Mouse (Mus musculus): ENCODE measurements at regions not wholly inside any gene's neighbourhood (a gene's known extent, or its start where the extent isn't known, plus 50 kb on each side); places are given as distances from the start of the nearest gene placed in this dataset.
A peak's percentile ranks its signal among the peaks of the same experiment; 100 is the strongest.

DNA sequence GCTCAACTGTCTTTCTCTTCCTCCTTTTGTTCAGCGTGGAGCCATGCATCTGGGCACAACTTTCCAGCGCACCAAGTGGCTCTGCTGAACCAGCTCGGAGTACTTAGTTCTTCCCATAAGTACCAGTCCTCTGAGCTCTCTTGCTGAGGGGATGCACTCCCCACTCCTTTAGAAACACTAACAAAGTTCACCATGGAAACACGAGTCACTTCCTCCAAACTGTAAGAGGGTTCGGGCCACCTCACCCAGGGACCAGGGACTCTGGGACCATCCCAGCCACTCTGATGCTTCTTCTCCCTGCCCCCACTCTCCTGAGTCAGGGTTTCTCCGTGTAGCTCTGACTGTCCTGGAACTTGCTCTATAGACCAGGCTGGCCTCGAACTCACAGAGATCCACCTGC is 107.0 kb upstream of the 1700021F07Rik start:
- DNase-seq (ENCODE audit: low read depth, low spot score): no peak

DNA sequence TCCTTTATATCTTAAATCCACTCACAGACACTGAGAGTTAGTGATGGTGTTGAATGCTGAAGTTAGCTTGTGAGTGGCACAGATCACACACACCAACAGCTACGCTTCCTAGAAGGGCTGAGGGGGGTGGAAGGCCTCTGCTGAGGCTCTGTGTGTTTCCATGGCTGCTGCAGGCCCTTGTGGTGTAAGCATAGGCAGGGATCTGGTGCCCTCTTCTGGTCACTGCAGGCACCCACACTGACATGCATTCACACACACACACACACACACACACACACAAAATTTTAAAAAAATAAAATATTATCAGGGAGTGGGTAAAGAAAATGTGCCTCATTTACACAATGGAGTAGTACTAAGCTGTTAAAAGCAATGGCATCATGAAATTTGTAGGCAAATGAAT is 105.5 kb upstream of the 1700021F07Rik start:
- DNase-seq (ENCODE audit: low read depth, low spot score): peak; percentile 63

DNA sequence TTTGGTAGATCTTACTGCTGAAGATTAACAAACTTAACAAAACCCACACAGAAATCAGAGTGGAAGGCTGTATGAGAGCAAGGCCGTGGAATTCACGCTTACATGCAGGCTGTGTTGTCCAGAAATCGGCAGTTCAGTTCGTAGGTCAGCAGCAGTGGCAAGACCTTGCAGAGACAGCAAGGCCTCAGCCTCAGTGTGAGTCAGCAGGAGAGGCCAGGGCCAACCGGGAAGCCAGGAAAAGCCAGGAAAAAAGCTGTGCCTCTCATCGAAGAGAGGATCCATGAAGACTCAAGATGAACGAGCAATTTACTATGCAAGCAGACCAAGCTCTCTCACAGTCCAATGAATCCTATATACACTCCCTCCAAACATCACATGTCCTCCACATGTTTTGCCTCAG is 103.4 kb upstream of the 1700021F07Rik start:
- DNase-seq (ENCODE audit: low read depth, low spot score): no peak

DNA sequence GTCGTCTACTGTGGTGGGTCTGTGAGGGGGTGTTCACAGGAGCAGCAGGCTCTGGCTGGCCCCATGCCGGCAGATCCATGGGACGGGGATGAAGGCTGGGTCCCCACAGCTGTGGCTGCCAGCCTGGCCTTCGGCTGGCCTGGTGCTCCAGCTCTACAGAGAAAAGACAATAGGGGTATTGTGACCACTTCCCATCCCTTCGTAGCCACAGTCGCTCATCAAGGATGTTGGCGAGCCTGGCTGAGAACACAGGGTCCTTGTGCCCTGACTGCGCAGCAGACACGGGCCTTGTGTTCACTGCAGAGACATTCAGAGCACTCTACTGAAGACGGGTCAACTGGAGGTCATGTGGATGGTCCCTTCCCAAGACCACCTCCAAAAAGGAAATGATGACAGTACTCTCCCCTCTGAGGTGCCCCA is 102.4 kb upstream of the 1700021F07Rik start:
- DNase-seq (ENCODE audit: low read depth, low spot score): no peak

DNA sequence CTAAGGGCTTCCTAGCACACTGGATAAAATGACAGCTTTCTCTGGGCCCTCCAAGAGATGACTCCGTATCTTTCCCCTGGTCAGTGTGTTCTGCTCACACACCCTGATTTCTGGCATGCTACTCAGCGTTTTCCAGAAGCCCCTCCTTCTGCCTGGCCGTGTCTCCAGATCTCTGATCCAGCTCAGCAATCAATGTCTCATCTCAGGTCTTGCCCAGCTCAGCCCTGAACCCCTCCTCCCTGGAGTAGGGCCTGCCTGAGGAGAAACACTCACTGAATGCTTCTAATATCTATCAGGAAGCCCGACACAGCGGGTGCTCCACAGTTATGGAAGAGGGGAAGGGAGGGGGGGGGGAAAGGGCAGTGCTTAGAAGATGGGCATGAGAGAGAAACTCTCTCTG is 101.9 kb upstream of the 1700021F07Rik start:
- no peak for DNase-seq (ENCODE audit: low read depth, low spot score)

DNA sequence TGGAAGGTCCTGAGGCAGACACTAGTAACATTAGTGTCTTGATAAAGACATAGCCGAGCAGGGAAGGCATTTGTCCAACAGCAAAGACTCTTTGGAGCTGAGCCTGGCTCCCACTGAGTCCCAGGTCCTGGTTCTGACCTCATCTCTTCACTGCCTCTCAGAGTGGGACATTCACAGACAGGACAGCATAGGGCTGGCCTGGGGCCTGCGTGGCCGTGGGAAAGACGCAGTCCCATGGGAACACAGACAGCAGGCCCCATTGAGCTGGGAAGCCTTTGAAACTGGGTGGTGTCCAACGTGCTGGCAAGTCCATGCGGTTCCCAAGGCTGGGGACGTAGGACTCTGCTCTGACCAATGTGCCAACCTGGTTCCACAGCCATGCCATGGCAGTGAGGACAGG is 97.5 kb upstream of the 1700021F07Rik start:
- no peak for DNase-seq (ENCODE audit: low read depth, low spot score)

DNA sequence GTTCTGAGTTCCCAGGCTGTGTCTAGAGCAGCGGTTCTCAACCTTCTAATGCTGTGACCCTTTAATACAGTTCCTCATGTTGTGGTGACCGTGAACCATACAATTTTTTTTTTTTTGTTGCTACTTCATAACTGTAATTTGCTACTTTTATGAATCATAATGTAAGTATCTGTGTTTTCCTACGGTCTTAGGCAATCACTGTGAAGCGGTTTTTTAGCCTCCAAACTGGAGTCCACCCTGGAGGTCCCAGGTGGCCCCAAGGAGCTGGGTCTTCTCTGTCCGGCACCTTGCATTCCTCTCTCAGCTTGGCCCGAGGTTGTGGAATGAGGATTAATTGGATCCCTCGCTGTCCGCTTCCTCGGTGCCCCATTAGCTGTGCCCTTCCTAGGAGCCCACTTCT is 96.6 kb upstream of the 1700021F07Rik start:
- DNase-seq (ENCODE audit: low read depth, low spot score): no peak

DNA sequence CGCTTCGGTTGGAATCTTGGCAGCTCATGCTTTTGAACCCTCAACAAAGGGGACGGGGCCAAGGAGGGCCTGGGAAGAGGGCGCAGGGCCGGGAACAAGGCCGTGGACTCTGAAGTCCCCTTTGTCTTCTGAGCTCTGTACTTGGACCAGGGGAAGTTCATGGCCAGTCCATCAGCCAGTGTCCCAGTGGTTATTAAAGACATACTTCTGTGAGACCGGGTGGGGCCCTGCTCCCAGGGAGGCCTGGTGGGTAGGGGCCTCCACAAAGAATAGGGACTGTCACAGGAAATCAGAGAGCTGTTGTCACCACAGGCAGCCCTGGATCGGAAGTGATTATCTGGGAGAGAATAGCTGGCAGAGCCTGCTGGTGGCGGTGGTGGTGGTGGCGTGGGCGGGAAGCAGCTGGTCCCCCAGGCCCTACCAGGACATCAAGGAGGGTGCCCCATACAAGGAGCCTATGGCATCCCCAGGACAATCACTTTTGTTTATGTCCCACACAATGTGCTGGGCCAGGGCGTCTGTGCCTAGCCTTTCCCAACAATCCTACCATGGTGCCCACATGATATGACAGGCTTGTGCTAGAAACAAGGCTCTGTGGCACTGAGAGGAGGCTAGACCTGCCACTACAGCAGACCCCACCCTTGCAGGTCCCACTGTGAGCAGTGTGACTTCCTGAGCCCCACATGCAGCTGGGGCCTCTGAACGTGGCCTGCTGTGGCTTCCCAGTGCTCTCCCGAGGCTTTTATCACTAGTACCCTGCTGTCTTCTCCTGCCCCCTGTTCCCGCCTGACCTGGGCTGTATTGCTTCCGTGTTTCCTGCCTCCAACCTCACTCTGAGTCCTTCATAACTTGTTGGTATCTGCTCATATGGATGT is 96.0 kb upstream of the 1700021F07Rik start:
- DNase-seq (ENCODE audit: low read depth, low spot score): no peak

DNA sequence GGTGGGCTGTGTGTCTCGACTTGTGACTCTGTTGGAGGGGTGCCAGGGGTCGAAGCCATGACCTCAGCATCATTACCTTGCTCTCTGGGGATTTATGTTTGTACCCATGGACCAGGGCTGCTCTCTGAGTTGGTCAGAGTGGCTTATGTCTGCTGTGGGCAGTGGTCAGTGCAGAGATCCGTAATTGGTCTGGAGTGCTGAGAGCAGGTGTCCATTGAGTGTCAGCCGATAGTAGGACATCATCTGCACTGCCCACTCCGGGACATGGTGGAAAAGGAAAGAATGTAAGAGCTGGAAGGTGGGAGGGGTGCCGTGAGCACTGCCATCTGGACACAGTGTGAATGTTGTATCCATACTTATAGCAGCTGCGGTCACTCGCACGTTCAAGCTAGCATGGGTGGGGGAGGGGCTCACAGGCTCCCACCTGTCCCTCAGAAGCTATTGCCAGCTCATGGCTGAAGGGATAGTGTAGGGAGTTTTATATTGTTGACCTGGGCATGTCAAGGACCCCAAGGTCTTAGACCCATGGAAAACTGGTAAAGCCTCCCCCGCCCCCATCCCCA is 94.4 kb upstream of the 1700021F07Rik start:
- no peak for DNase-seq (ENCODE audit: low read depth, low spot score)

DNA sequence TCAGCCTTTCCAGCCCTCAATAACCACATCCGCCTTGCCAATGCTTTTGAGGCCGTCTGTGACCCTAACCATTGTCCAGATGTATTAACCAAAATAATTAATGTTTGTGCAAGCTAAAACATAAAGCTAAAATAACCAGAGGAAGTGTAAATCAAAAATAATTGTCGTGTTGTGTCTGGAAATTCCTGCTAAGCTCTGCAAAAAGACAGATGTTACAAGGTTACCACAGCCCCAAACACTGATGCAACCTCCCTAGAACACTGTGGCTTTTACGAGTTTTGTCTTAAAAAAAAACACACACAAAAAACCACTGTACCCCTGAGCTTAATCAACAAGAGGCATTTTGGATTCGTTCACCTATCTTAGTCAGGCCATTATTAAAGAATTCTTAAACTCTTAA is 90.5 kb upstream of the 1700021F07Rik start:
- DNase-seq (ENCODE audit: low read depth, low spot score): no peak

DNA sequence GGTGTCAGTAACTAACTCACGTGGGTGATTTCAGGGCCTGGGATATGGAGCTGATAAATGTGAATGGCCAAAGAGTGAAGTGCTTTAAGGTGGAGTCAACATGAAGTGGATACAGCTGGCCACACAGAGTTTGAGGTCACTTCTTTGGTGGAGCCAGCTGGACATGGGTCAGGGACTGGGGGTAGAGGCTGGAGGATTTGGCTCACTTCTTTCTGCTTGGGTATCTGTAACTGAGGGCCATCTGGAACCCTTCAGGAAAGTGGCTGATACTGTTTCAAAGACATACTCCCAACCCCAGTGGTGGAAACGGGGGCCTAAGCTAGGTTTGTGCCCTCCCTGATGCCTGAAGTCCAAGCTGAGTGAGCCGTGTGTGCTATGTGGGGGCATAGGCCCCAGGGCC is 90.1 kb upstream of the 1700021F07Rik start:
- no peak for DNase-seq (ENCODE audit: low read depth, low spot score)

DNA sequence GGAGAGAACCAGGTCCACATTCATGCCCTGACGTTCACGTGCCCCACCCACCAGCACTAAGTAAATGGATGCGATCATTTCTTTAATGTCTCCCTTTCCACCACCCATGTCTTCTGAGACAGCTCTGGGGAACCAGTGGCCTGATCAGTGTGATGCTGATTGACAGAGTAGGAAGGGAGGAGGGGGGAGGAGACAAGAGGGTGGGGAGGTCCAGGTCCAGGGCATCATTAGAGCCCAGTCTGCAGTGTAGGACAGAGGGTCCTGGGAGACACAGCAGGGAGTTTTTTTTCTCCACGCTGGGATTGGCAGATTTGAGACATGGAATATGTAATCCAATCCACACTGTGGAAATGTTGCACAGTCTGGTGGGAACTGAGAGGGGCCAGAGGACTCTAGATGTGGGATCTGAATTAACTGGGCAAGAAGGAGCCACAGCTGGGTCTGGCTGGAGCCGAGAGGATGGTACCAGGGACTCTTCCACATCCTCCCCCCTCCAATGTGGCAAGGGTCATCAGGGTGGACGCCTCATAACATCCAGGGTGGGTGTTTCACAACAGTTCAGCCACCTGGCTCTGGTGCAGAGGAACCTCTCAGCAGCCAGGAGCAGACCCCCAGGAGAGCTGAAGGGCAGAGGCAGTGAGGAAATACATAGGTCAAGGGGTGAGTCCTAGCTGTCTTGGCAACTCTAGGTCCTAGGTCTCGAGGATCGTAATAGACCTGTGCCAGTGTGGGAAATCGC is 89.3 kb upstream of the 1700021F07Rik start:
- DNase-seq (ENCODE audit: low read depth, low spot score): no peak

DNA sequence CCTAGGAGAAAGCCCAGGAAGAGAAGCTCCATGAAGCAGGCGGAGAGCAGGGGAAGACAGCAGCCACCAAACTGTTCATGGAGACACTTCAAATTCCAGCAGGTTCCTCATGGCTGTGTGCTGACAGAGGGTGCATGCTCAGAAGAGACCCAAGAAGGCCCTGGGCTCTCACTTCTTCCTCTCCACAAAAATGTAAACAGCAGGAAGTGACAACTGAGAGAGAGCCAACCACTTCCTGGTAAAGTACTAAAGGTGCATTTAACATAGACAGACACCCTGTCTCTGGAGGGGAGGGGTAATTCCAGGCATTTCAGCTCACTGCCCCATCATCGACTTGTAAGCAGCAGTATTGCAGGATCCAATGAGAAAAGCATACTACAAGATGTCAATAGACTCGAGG is 85.8 kb upstream of the 1700021F07Rik start:
- DNase-seq (ENCODE audit: low read depth, low spot score): peak; percentile 11

DNA sequence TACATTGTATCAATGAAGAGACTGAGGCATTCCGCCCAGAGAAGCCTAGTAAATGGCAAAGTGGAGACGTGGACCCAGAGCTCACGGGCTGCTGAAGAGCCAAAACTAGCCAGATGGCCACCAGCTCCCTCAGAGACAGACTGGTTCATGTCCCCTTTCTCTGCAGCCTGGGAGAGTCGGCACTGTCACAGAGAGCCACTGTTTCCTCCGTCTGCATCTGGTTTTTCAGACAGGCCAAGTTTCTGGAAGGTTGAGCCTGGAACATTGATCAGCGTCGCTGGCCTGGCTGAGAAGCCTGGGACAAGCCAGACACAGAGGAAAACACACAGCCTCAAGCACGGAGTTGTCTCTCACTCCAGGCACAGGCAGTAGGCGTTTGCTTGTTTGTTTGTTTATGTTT is 83.4 kb upstream of the 1700021F07Rik start:
- no peak for DNase-seq (ENCODE audit: low read depth, low spot score)

DNA sequence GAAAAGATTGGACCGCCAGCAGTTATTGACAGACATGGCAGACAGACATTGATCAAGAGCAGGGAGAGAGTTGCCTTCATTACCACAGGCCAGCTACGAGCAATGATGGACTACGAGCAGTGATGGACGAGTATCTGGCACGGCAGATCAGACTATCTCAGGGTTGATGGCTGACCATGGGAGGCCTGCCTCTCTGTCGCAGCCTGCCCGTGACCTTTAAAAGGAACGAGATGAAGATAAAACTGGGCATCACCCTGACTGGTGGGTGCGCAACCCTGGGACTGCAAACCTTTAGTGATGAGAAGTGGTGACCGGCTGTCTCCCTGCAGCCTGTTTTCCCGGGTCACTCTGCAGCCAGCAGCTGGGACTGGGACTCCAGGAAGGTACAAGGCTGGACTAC is 80.3 kb upstream of the 1700021F07Rik start:
- no peak for DNase-seq (ENCODE audit: low read depth, low spot score)

DNA sequence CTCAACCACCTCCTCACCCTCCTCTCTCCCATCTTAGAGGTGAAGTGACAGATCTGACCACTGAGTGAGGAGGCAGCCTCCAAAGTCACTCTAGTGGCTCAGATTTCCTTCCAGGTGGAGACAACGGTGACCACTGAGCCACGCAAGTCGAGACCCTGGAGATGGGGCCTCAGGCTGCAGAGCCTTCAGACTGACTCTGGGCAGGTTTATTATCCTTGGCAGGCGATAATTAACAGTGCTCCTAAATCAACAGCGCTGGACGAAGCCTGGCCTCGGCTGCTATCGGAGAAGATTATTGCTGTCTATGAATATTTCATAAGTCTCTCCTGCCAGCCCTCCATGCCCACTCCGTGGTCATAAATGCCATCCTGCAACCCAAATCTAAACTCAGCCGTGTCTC is 79.1 kb upstream of the 1700021F07Rik start:
- no peak for DNase-seq (ENCODE audit: low read depth, low spot score)

DNA sequence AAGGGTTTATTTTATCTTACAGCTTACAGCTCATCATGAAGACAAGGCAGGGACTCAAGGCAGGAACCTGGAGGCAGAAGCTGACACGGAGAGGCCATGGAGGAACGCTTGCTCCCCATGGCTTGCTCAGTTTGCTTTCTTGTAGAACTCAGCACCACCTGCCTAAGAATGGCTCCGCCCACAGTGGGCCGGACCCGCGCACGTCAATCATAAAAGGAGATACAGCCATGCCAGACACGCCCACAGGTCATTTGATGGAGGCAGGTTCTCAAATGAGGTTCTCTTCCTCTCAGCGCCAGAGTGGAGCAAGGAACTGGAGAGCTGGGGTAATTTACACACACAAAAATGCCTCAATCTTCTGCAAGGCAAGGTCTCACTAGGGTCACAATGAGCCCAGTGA is 78.0 kb upstream of the 1700021F07Rik start:
- peak; percentile 59 for DNase-seq (ENCODE audit: low read depth, low spot score)

DNA sequence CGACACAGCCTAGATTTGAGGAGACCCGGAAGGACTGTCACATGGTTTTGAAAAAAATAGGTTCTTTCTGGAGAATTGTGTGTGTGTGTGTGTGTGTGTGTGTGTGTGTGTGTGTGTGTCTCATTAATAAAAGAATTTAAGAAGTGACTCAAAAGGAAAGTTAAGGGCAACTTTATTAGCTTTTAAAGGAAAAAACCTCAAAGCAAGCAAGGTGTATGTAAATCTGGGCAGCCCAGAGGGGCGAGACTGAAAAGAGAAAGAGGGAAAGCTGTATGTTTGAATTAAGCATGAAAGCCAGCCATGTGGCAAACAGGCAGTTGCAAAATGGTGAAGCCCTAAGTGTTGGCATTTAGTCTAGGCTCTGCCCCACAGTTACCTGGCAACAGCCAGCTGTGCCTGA is 77.3 kb upstream of the 1700021F07Rik start:
- no peak for DNase-seq (ENCODE audit: low read depth, low spot score)

DNA sequence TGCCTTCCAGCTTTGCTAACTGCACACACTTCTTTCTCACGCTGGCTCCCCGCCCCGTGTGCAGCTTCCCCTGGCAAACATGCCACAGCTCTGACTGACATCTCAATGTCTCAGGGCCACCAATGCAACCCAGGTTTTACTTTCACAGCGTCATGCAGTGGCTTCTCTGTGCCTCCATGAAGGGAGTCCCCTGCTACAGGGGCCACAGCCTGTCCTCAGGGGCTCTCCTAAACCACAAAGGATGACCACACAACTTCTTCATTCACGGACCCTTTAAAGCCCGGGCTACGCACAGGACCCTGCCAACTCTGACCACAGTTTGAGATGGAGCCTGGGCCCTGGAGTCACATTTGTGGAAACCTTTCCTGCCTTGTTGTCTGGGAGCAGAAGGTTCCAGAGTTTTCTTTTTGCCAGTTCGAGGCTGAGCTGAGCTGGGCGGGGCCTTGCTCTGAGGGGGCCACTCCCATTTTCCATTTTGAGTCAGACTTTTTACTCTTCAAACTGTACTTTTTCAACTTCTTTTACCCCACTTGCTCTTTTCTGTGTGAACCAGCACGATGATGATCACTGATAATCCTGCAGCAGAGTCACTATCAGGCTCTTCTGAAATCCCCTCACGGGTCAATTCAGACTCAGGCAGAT is 73.7 kb upstream of the 1700021F07Rik start:
- no peak for DNase-seq (ENCODE audit: low read depth, low spot score)

DNA sequence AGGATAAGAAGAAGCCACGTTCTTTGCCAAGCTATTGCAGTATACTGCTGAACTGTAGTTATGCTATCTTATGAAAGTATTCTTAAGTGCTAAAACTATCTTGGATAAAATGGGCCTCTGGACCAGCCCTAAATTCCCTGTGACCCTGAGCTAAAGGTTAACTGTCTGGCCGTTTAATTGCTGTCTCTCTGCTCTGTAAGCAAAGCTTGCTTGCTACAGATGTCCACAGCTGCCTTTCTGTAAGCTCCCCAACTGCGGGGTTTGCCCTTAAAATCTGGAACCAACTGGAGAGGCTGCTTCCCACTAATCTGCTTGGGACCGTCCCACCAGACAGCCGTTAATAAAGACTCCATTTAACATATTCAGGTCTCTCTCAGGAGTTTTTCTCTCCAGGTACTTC is 73.2 kb upstream of the 1700021F07Rik start:
- DNase-seq (ENCODE audit: low read depth, low spot score): no peak

DNA sequence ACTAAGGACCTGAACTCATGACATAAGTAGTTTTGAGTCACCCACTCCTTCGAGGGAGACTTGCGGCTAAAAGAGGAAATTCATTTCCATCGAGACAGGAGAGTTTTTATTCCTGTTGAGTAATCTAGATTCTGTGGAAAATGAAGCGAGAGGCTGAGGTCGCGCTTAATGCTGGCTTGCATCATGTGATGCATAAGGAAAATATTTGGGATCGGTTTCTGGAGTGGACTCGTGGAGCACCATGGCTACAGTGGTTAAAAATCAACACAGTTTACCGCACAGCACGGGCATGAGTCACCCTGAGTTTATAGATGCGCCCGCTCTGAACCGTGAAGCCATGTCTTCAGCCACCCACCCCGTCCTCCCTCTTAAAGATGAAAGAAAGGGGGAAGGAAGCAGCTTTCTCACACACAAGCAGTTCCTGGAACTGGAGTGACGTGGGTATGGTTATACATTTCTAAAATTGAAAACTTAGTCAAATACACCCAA is 70.3 kb upstream of the 1700021F07Rik start:
- DNase-seq (ENCODE audit: low read depth, low spot score): no peak

DNA sequence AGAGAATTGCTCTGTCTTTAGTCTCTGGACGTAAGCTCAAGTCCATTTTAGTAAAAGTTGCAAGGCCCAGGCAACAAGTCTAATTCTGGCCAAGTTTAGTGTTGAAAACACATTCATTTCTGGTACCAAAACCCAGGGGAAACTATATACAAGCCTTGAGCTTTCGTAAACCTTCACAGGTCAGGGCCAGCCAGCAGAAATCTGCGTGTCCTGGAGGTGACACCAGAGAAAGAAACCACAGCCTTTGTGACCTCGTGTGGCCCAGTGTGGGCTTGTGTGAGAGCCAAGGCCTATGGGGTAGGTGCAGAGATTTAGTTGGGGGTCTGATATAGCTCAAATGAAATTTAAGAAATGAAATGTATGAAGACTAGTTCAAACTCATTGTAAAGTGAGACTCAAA is 69.6 kb upstream of the 1700021F07Rik start:
- DNase-seq (ENCODE audit: low read depth, low spot score): no peak
